Mouse (Mus musculus): ENCODE results near the gene Cbx5.

The Cbx5 gene

DNA sequence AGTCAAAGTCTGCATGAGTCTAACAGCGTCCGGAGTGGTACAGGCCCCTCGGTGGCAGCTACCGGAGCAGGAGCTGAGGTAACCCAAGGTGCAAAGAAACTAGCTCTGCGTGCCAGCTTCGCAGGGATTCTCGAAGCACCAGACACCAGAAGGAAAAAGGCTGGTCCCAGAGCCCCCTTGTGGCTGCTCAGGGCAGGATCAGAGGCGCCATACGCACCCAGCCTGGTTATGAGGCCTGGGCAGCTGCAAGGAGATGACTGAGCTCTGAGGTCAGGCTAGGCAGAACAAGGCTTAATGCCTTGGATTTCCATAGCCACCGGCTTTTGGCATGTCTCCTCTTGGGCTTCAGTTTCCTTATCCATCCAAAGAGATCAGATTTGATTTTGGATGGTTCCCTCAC is 67.1 kb downstream of the Cbx5 start:
- peak; percentile 56 for DNase-seq (ENCODE audit: low spot score)

DNA sequence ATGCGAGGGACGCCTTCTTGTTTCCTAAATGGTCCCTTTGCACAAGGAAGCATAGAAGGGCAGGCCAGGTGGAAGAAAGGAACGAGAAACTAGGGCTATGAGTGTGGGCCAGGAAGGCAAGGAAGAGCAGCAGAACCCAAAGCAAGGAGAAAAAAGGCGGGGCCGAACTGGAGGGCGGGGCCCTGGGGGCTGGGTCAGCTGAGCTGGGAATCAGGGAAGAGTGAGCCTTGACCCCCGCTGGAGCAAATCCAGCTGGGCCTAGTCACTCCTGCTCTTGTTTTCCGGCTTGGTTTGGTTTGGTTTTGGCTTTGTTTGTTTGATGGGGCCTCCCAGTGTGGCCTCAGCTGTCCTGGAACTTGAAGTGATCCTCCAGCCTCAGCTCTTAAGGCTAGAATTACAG is 68.3 kb downstream of the Cbx5 start:
- no peak for DNase-seq (ENCODE audit: low spot score)

DNA sequence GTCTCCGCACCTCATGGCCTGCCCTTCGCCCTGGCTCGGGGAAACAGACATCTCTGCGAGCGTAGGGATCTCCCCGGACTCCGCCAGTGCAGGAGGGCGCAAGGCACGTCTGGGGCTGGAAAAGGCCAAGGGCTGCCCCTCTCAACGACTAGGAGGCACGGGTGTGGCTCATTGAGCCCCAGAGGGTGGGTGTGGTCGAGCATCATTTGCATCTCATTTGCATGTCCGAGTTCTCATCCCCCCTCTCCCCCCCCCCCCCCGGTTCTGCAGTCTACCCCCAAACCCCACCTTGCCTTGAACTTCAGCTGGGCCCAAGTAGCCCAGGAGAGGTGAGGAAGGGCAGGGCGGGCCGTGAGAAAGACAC is 69.3 kb downstream of the Cbx5 start:
- no peak for DNase-seq (ENCODE audit: low spot score)

DNA sequence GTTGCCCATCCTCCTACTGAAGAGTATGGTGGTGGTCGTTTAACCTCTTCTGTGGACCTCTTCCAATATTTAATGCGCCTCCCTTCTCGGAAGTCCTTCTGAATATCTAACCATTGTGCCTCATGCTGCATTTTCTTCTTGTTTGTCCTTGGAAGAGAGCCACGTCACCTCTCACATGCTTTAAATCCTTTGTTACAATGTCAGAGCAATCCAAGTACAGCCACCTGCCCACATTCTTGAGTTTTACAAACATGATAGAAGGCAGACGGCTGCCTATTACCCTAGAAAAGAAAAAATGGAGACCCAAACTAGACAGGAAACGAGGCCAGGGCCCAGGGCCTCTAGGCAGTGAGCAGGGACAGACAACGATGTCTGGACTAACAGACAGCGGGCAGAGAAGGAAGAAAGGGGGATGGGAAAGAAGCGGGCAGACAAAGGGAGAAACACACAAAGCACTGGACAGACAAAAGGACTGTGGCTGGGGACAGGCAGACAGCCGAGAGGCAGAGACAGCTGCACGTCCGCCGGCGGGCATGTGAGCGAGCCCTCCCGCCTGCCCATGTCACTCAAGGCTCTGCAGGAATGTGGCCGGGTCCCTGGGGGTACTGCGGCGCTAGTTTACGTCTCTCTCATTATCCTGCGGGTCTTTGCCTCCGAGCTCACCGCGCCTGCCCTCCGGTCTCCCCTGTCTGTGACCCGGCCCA is 69.9 kb downstream of the Cbx5 start:
- no peak for DNase-seq (ENCODE audit: low spot score)

DNA sequence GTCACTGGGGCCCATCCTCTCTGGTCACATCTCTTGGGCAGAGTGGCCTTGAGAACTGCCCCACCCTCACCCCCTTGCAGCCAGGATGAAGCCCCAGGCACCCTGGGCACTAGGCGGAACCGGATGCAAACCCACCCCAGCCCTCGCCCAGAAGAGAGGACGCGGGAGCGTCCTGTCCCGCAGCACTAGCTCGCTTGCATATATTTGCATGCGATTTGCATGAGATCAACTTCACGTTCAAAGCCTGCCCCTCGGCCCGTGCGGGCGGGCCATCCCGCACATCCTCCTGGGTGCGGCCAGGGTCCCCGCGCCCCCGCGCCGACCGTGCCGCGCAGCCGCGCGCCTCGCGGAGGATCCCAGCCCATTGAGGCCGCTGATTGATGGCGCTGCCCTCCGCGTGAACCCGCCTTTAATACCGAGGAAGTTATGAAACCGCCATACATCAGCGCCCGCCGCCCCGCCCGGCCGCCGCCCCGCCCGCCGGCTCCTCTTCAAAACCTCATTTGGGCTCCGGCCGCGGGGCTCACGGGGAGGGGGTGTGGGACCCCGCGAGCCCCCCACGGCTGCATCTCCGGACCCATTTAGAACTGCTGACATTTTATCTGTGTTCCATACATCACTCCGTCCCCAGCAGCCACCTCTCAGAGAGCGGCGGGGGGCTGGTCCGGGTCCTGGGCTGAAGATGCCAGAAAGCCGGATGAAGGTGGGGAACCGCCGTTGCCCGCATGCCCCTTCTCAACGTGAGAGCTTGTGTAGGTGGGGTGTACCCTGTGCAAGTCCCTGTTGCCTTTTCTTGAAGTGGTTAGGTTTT is 70.6 kb downstream of the Cbx5 start:
- DNase-seq (ENCODE audit: low spot score), result no peak

DNA sequence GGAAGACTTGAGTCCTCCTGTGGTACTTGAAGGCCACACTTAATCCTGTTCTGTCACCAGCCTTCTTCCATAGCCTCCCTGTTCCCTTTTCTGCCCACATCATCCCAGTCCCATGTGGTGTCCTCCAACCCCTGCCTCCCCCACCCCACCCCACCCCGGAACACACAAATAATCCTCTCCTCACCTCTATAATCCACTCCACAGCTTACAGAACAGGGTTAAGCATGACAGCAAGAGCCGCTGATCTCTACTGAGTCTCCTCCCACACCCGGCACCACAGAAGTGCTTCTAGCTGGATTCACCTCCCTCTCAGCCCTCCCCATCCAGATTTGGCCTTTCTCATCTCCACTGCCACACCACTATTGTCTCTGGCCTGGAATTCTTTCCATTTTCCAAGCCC is 71.8 kb downstream of the Cbx5 start:
- no peak for DNase-seq (ENCODE audit: low spot score)

DNA sequence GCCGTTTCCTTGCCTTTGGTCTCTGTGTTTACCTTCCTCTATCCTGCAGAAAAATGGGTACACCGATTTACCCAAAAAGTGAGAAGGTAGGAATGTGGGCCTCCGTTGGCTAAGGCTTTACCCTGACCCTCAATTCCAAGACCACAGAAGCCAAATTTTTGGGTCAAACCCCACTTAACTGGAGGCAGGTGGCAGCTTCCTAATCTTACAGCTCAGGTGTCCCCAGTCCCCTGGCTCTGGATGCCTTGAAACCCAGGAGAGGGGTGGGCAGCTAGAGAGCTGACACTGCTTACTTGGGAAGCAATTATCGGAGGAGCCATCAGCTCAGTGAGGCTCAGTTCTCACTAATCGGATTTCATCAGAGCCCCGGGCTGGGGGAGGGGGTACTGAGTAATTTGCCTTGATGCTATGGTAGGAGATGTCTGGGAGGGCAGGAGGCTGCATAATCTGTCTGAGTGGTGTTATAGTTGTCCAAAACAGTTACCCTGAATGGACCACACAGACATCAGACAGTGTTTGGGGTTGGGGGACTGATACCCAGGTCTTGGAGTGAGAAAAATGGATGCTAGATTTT is 72.5 kb downstream of the Cbx5 start, which contains the start of gene Smug1:
Gene Smug1 (minus strand): TSS at position 51 of the 574 bp plus-strand sequence.
- DNase-seq (ENCODE audit: low spot score), result no peak

DNA sequence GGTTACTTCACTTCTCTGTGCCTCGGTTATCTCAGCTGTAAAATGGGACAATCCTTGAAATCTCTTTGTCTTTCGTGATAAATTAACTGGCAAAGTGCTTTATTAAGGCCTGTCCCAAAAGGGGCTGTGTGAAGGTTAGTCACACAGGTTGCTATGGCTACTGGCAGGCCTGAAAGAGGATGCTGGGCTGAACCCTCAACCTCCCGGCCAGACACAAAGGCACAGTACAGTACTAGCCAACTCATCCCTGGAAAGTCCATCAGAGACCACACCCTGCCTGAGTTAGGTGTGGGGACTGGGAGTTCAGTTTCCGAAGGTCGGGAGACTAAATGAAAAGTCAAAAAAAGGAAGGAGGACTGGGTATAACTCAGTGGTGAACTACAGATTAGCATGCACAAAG is 73.7 kb downstream of the Cbx5 start:
- DNase-seq (ENCODE audit: low spot score), result no peak

DNA sequence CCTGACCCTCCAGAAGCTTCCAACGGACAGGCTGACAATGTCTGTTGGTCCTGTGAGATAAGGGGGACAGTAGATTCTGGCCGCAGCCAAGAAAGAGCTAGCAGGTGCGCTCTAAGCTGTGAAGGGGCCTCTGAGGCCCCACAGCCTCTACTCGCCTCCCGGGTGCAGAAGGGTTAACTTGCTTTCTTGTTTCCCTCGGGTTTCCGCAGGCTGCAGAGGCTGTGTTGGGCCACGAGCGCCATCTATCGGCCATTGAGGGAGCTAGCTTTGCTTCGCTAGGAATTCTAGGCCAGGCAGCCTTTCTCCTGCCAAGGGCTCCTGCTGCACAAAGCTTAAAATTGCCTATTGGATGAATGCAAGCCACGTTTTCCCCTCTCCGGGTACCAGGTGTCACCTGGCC is 74.2 kb downstream of the Cbx5 start:
- peak; percentile 90 for DNase-seq (ENCODE audit: low spot score)

DNA sequence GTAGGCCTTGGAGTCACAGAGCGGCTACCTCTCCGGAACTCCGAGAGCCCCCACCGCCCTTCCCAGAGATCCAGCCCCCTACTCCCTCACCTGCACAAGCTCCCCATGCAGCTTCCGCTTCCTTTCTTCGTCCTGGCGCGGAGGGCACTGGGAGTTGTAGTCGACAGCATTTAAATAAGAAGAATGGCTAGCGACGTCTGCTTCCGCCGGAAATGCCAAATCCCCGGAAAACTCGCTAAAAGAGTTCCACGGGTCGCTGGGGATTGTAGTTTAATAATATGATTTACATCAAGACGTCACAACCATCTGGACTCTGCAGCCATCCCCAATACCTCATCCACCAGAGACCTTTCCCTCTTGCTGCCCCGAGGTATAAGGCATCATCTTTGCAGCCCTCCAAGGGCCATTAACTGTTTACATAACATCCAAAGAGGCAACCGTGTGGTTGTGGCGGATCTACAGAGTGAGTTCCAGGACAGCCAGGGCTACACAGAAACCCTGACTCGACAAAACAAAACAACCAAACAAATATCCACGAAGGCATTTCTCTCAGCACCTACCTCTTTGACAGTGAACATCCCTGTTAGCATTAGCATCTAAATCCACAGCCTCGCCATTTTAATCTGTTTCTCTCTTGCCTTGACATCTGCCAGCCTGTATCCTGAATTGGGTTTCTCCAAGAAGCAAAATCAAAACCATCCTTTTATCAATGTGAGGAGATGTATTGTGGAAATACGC is 76.3 kb downstream of the Cbx5 start:
- DNase-seq (ENCODE audit: low spot score), result peak; percentile 75

DNA sequence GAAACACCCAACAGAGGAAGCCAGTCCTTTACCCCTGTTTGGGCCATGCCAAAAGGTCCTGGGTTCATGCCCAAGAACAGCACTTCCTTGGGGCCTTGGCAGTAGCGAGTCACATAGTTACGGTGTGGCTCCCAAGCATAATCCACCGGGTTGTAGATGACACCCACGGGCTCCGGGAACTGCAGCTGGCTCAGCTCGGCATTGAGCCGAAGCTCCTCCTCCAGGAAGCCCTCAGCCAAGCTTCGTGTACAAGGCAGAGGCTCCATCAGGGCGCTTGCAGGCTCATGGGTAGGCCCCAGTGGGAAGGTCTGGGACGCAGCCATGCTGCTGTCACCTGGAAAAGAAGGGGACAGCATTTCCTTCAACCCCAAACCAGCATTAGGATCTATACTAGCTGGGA is 82.0 kb downstream of the Cbx5 start:
- DNase-seq (ENCODE audit: low spot score), result no peak

DNA sequence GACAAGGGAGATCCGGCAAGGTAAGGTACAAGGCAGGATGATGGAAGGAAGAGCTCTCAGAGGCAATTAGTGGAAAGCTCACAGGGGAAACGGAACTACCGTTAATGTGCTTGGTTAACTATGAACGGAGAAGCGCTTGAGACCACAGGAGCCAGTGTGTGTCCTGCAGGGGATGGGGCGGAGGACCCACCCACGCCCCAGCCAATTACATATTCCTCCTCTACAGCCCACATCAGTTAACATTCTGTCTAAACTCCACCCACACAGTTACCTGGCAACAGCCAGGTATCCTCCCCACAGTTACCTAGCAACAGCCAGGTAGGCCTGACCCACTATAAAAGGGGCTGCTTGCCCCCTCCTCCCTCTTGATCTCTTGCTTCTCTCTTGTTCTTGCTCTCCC is 82.7 kb downstream of the Cbx5 start:
- no peak for DNase-seq (ENCODE audit: low spot score)

DNA sequence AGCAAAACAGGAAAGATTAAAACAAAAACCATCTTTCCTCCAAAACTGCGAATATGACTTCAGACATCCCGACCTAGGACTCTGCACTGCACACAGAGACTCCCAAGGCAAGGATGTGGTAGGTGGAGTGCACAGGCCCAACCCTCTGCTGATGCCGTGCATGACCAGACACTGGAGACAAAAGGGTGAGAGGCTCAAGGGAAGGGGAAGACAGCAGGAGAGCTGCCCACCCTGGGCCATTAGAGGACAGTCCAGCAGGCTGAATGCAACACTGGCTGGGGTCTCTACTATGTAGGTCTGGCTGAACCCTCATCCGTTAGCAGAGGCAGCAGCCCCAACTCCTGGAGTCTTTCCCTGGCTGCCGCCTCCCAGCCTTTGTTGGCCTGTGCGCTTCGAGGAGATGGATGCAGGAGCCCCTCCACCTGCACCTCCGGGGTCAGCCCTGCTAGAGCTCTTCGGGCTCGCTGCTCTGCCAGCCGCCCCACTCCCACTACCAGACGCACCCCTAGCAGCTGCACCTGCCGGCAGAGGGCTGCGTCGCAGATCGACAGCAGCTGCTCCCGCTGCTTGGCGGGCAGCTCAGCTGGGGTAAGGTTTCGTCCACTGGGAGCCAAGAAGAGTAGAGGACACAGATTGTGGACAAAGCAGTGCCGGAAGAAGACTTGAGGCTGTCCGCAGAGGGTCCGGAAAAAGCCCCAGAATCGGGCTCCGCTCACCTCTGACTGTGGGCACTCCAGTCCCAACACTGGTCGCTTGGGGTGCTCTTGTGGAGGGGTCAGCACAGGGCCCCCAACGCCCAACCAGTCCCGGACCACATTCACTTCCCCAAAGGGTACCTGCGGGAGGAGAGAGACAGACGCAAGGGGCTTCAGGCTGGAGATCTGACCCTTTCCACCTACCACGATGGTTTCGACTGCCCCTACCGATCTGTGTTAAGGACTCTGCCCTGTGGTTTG is 84.0 kb downstream of the Cbx5 start:
- no peak for DNase-seq (ENCODE audit: low spot score)

DNA sequence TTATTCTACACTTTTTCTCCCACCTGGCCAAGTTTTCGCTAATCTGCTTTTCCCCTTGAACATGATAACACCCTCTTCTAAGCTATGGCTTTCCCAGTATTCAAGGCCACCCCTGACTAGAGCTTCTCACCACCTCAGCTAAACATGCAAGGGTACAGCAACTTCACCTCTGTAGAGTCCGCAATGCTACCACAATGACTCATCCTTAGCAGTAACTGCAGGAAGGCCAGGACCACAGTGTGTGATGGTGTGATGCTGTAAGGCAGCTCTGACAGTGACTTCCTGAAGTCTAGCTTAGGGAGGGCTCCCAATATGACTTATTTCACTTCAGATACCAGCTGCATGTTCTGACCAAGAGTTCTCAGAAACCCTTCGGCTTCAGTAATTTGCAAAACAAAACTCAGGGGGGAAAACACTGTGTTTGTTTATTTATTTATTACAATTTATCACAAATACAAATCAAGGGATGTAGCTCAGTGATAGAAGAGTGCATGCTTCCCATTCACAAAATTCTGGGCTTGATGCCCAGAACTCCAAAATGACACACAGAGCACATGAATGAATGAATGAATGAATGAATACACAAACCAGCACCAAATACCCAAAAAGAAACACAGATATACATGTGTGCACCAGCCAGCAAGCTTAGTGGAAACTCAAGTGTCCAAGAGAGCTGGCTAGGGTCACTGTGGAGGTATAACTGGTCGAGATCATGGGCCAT is 86.6 kb downstream of the Cbx5 start:
- DNase-seq (ENCODE audit: low spot score), result no peak

DNA sequence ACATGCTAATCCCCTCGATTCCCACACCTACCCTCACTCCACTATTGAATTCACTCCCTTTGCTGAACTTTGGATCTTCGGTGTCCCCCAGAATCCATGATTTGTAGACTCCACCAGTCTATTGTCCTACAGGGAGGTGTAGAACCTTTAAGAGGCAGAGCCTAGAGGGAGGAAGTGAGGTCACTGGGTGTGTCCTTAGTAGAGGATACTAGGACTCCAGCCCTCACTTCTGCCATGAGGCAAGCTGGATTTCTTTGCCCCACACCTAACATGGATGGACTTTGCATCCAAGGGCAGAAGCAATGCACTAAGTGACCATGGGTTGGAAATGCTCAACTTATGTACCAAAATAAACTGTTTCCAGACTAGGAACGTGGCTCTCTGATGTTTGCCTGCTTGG is 87.2 kb downstream of the Cbx5 start:
- DNase-seq (ENCODE audit: low spot score), result no peak

DNA sequence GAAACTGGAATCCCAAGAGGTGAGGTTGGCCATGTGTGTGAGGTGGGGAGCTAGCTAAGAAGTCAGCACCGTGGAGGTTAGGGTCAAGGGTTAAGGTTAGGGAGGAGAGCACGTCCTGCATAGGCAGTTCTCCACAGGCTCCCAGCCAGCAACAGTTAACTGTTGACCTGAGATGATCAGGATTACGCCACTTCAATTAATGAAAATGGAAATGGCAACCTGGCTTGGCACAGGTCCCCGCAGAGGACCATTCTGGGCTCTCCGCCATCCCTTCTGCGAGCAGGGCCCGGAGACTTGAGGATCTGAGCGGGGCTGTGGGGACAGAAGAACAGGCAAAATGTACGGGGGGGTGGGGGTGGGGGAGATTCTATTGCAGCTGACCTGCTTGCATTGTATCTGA is 91.8 kb downstream of the Cbx5 start:
- no peak for DNase-seq (ENCODE audit: low spot score)

DNA sequence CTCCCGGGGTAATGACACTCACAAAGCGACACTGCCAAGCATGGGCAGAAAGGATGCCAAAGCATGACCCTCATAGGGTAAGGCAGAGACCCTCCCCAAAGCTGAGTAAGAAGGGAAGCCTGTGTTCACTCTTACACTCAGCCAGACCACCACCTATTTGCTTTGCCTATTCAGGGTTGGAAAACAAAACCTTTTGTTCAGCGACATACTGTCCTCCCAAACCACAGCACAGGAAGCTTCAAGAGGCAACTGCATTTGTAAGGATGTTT is 92.3 kb downstream of the Cbx5 start:
- DNase-seq (ENCODE audit: low spot score), result no peak

DNA sequence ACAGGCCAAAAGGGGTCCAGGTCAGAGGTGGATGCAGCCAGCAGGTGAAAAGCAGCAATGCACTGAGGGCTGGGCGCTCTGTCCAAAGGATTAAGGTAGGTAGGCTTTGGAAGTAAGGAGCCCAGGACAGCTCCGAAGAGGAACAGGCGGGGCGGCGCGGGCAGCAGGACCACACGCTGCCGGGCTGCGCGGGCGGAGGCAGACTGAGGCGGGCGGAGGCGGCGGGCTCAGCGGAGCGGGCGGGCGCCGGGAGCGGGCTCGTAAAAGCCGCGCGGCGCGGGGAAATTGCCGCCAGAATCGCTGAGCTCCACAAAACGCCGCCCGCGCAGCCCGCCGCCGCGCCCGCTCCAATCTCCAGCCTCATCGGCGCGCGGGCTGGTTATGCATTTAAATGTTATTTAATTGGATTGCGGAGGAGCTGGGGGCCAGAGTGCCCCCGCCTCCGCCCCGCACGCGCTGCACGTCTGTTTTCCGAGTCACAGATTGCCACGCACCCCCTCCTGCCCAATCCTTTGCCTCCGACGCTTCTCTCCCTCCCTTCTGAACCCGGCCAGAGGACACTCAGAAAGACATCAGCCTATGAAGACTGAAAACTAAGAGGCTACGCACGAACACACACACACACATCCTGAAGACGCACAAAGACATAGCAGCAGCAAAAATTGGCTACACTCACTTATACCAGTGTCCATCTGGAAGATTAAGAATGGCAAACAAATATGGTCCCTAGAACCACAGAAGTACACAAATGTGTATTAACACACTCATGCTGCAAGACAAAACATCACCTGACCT is 92.8 kb downstream of the Cbx5 start:
- peak; percentile 23 for DNase-seq (ENCODE audit: low spot score)

DNA sequence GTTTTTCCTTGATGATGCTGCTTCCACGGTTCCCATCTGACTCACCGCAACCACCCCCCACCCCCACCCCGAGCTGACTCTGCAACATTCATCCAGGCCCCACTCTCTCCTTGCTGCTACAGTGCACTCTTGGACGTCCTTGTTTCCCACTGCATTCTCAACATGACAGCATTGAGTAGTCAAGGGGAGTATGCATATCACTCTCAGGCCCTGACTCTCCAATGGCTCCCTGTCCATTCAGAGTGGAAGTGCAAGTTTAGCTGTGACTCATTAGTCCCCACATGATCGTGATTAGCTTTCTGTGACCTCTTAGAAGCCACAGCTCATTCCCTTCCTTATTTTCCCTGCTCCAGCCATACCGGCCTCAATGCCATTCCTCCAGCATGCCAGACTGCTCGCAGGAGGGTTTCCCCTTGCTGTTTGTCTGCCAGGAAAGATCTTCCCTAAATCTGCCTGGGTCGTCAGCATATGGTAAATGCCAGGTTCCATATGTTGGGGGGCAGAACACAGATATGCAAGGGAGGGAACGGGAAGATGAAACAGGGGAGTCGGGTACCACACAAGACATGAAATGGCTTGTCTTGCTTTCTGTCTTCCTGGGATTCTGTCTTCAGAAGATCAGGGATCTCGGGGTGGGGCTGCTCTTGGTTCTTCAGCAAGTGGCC is 93.8 kb downstream of the Cbx5 start:
- no peak for DNase-seq (ENCODE audit: low spot score)

DNA sequence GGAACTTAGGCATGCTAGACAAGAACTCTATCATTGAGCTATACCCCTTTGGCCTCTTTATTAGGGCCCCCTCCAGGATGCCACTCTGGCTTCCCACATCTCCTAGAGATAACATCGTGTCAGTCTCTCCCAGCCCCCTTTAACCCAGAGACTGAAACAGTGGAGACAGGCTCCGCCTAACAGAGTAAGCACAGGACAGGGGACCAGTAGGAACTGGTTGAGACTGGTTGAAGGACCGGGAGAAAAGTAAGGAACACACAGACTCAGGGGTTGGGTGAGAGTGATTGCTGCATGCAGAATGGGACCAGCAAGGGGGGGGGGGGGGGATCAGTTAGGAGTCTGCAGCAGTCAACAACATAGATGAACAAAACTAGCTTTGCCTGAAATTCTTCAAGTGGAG is 95.4 kb downstream of the Cbx5 start:
- no peak for DNase-seq (ENCODE audit: low spot score)
